In genomic region chr10:7662471-7663141, GRCm38 (mm10) we compare ENCODE assay signal across 8 mouse cellular contexts. TPM values are rescaled to one million over a fixed set of nuclear protein-coding genes. Genes with fewer than 3 reads are reported as not detected.
DNase-seq lines count a peak whose midpoint lies in the region; ATAC-seq and TF ChIP-seq lines count a peak whose summit lies in the region.

No protein-coding gene starts in this region.

- H3K27me3 ChIP-seq in heart, embryonic 11.5 days (ENCODE audit: control insufficient read depth, insufficient read depth, low read length) = no peaks in the 10 kb centered on the region
- no peaks in the 10 kb centered on the region for H3K27me3 ChIP-seq in lung, embryonic 14.5 days (ENCODE audit: insufficient read depth, low read length)
- no peaks in the 10 kb centered on the region for H3K27me3 ChIP-seq in small intestine, adult 2 months (ENCODE audit: control insufficient read depth, insufficient read depth, low read length)

- H3K9ac ChIP-seq in heart, embryonic 11.5 days (ENCODE audit: low read depth, low read length) = peak overlapping the region; percentile 86
- H3K9ac ChIP-seq in lung, embryonic 14.5 days = peak overlapping the region; percentile 85

- WGBS in heart, embryonic 11.5 days (ENCODE audit: insufficient replicate concordance) = 0% methylated on average over 44 of the region's 44 CpGs
- WGBS in lung, embryonic 14.5 days = under 1% methylated on average over 44 of the region's 44 CpGs
- under 1% methylated on average over 44 of the region's 44 CpGs for WGBS in small intestine, adult 2 months

- no peaks in the 10 kb centered on the region for H3K9me3 ChIP-seq in heart, embryonic 11.5 days (replicated peaks; ENCODE audit: control insufficient read depth, low read length)
- no peaks in the 10 kb centered on the region for H3K9me3 ChIP-seq in lung, embryonic 14.5 days (ENCODE audit: low read depth, low read length)

- no peaks in the 10 kb centered on the region for H3K36me3 ChIP-seq in heart, embryonic 11.5 days (ENCODE audit: control insufficient read depth, insufficient read depth, low read length)
- no peaks in the 10 kb centered on the region for H3K36me3 ChIP-seq in lung, embryonic 14.5 days (ENCODE audit: insufficient read depth)
- H3K36me3 ChIP-seq in small intestine, adult 2 months (ENCODE audit: control insufficient read depth, insufficient read depth, low read length) = no peaks in the 10 kb centered on the region; the same call in 1 of the 2 replicates

- H3K4me3 ChIP-seq in heart, embryonic 11.5 days (ENCODE audit: low read depth, low read length) = peak overlapping the region; percentile 92
- peak overlapping the region; percentile 76 for H3K4me3 ChIP-seq in lung, embryonic 14.5 days (ENCODE audit: low read depth, low read length)
- peak overlapping the region; percentile 89 for H3K4me3 ChIP-seq in small intestine, adult 2 months (ENCODE audit: low read depth, low read length)

- H3K27ac ChIP-seq in heart, embryonic 11.5 days (ENCODE audit: low read depth, low read length) = peak overlapping the region; percentile 94
- peak overlapping the region; percentile 90 for H3K27ac ChIP-seq in lung, embryonic 14.5 days (ENCODE audit: low read depth)
- H3K27ac ChIP-seq in small intestine, adult 2 months (ENCODE audit: insufficient read depth, low read depth, low read length) = peak overlapping the region; percentile 56

- intact Hi-C loops in heart, postnatal 36 days (cut with DNase I) = loop anchor here (1.0 to 5.0 kb wide), 2 partner anchors 19 to 190 kb away; partner anchors contain the start of genes Lats1, Pcmt1 and Ulbp1

- peak overlapping the region; percentile 92 for H3K4me2 ChIP-seq in heart, embryonic 11.5 days
- H3K4me2 ChIP-seq in lung, embryonic 14.5 days = peak overlapping the region; percentile 90

- no peak for TF ChIP-seq CTCF in lung, embryonic 14.5 days (IDR thresholded peaks at IDR 0.05; ENCODE audit: low read depth)
- TF ChIP-seq CTCF in small intestine, adult 2 months (IDR thresholded peaks at IDR 0.05; ENCODE audit: extremely low read depth, insufficient read length, insufficient replicate concordance, low read depth, low read length) = no peak

- 0 out of 2 replicates have a peak, but pooled peaks cover 5% of the 10 kb centered on the region for H3K4me1 ChIP-seq in heart, embryonic 11.5 days (ENCODE audit: control insufficient read depth, insufficient read depth, low read length)
- H3K4me1 ChIP-seq in lung, embryonic 14.5 days (ENCODE audit: insufficient read depth) = peaks cover 5% of the 10 kb centered on the region; the same call in 1 of the 2 replicates
- no peaks in the 10 kb centered on the region; the same call in 1 of the 2 replicates for H3K4me1 ChIP-seq in small intestine, adult 2 months (ENCODE audit: control insufficient read depth, insufficient read depth, insufficient read length, low read length)

- no peak for TF ChIP-seq POLR2A in small intestine, adult 2 months (IDR thresholded peaks at IDR 0.05; ENCODE audit: low read depth, low read length)

- DNase-seq in heart, postnatal 36 days = no peak
- peak; percentile 69 for DNase-seq in CD4-positive, CD25-positive, alpha-beta regulatory T cell, adult 2 months (ENCODE audit: low read depth, low spot score)
- DNase-seq in c-Kit-positive CD71-positive TER-119-negative erythroid progenitor cells, embryonic 14.5 days (ENCODE audit: low read depth) = peak; percentile 69
- peak; percentile 83 for DNase-seq in heart, postnatal 4 days
- peak; percentile 74 for DNase-seq in lung, embryonic 14.5 days
- no peak for DNase-seq in cerebellum, adult 9-10 months

- ATAC-seq in heart, embryonic 11.5 days (replicated peaks; ENCODE audit: insufficient number of reproducible peaks, low FRiP score, low TSS enrichment) = peak; percentile 72
- ATAC-seq in lung, embryonic 14.5 days (ENCODE audit: insufficient read depth) = peak; percentile 85

RNA-seq across cellular contexts. Expression of gene Nup43, which starts 4.7 kb away (rescaled TPM):
- 44.7 and 45.8 TPM in 2 replicates for polyA plus RNA-seq in heart, embryonic 11.5 days (2014; fragmentation: Nextera tagmentation; extraction: Ambion mirVana)
- 1 to 10 TPM; 5.3 to 5.5 TPM for total RNA-seq in heart, postnatal 36 days (2021)
- 10 to 100 TPM; 14.8 to 15.5 TPM for total RNA-seq in heart, postnatal 4 days (2021)
- polyA plus RNA-seq in lung, embryonic 14.5 days (2014; fragmentation: Nextera tagmentation; extraction: Ambion mirVana) = 64.6 and 74.5 TPM in 2 replicates
- 1.7 and 2.6 TPM in 2 replicates for polyA plus RNA-seq in small intestine, adult 2 months (2012; rRNA removed)

RNA-seq across cellular contexts. Expression of gene Pcmt1, which starts 18.3 kb away (rescaled TPM):
- 135 and 142 TPM in 2 replicates for polyA plus RNA-seq in heart, embryonic 11.5 days (2014; fragmentation: Nextera tagmentation; extraction: Ambion mirVana)
- total RNA-seq in heart, postnatal 36 days (2021) = 10 to 100 TPM; 92.8 to 95.6 TPM
- 100 to 1,000 TPM; 106 to 110 TPM for total RNA-seq in heart, postnatal 4 days (2021)
- 114 and 118 TPM in 2 replicates for polyA plus RNA-seq in lung, embryonic 14.5 days (2014; fragmentation: Nextera tagmentation; extraction: Ambion mirVana)
- 8.6 and 14.7 TPM in 2 replicates for polyA plus RNA-seq in small intestine, adult 2 months (2012; rRNA removed)

RNA-seq across cellular contexts. Expression of gene Lats1, which starts 18.4 kb away (rescaled TPM):
- polyA plus RNA-seq in heart, embryonic 11.5 days (2014; fragmentation: Nextera tagmentation; extraction: Ambion mirVana) = 4.7 and 5.3 TPM in 2 replicates
- total RNA-seq in heart, postnatal 36 days (2021) = 10 to 100 TPM; 11.6 to 13.0 TPM
- 10 to 100 TPM; 22.1 to 24.2 TPM for total RNA-seq in heart, postnatal 4 days (2021)
- polyA plus RNA-seq in lung, embryonic 14.5 days (2014; fragmentation: Nextera tagmentation; extraction: Ambion mirVana) = 13.1 and 14.2 TPM in 2 replicates
- polyA plus RNA-seq in small intestine, adult 2 months (2012; rRNA removed) = 3.9 and 9.0 TPM in 2 replicates

Comparison
In these comparisons a context has a peak if more than half of its experiments do, and no peak if none do; other contexts are left out.
1. DNase-seq: peak in CD4-positive, CD25-positive, alpha-beta regulatory T cell, adult 2 months (single experiment), c-Kit-positive CD71-positive TER-119-negative erythroid progenitor cells, embryonic 14.5 days (single experiment), heart, postnatal 4 days (single experiment) and lung, embryonic 14.5 days (single experiment); none in heart, postnatal 36 days (0 of 2) and cerebellum, adult 9-10 months (single experiment).
2. RNA of gene Nup43, which starts 4.7 kb away (polyA plus RNA-seq): 64.6 to 74.5 TPM in lung, embryonic 14.5 days and 44.7 to 45.8 TPM in heart, embryonic 11.5 days; 1.7 to 2.6 TPM in small intestine, adult 2 months; every median in the first group is over 10 times any median in the second.
3. Peak in every context shown above with its lines, with median percentiles within 50 percentile points of each other: H3K27ac ChIP-seq and H3K4me3 ChIP-seq.